Mouse (Mus musculus) spleen, adult 2 months (tissue): Measurements from ENCODE around the gene Reln. TPM values are rescaled to one million over a fixed set of nuclear protein-coding genes. Genes with fewer than 3 reads are reported as not detected.
A peak's percentile ranks its signal among the peaks of the same experiment; 100 is the strongest.

ENCODE experiments used
- DNase-seq, 2 experiments: peaks; one replicate each; pipeline versions ENCODE4 v3.0.0 to v3.0.0-alpha.2; 2012 to 2021; ENCODE audit warnings: low spot score in 2 of 2, low read depth in 1 of 2
- H3K27ac ChIP-seq: fragments of 200-500 bp; 2 replicates; pipeline ENCODE4 v1.5.1; 2012; ENCODE audit warnings: low read length, inconsistent platforms; ENCODE audit not compliant: insufficient read depth
- H3K27me3 ChIP-seq: fragments of 200-500 bp; 2 replicates; pipeline ENCODE4 v1.6.1; 2012; ENCODE audit warnings: mild to moderate bottlenecking, moderate library complexity, low read length, inconsistent platforms; ENCODE audit not compliant: control insufficient read depth, insufficient read depth
- H3K36me3 ChIP-seq: fragments of 200-500 bp; 2 replicates; pipeline ENCODE4 v1.6.1; 2012; ENCODE audit warnings: mild to moderate bottlenecking, low read length, inconsistent platforms; ENCODE audit not compliant: control insufficient read depth, insufficient read depth
- H3K4me1 ChIP-seq: fragments of 200-500 bp; 2 replicates; pipeline ENCODE4 v1.6.1; 2011; ENCODE audit warnings: inconsistent platforms; ENCODE audit not compliant: control insufficient read depth, insufficient read depth, insufficient read length
- H3K4me3 ChIP-seq: fragments of 200-500 bp; 2 replicates; pipeline ENCODE4 v1.5.1; 2011; ENCODE audit warnings: mild to moderate bottlenecking, inconsistent platforms; ENCODE audit not compliant: insufficient read depth, insufficient read length; ENCODE audit errors: extremely low read depth
- CTCF ChIP-seq: fragments of 200-500 bp; IDR thresholded peaks from 2 replicates; pipeline ENCODE4 v1.5.1; 2011; ENCODE audit warnings: mild to moderate bottlenecking, inconsistent platforms; ENCODE audit not compliant: insufficient read depth, insufficient read length, insufficient replicate concordance; ENCODE audit errors: extremely low read depth
- POLR2A ChIP-seq: fragments of 200-500 bp; IDR thresholded peaks from 2 replicates; pipeline ENCODE4 v1.6.1; 2011; ENCODE audit warnings: low read depth, low read length, inconsistent platforms
- WGBS: fragments of 180-500 bp; shearing (Covaris S2); methylation state at CpG from one replicate; pipeline ENCODE4 v1.1.7; 2018; 5-methylcytosine and 5-hydroxymethylcytosine counted together
- polyA plus RNA-seq: library from polyadenylated mRNA; depleted of rRNA; stranded (reverse); fragments of >200 nt; gene quantifications from 2 replicates; pipeline ENCODE4 v1.2.3, GENCODE M21; 2012

The Reln gene
- polyA plus RNA-seq, 1 experiment = 3.8 TPM

GRCm38 (mm10) chr5:21987711-21988110, 356.8 kb downstream of the Reln start:
- TF ChIP-seq CTCF (no peak), POLR2A (no peak)
- no peak overlapping the region for H3K4me3 ChIP-seq
- H3K27me3 ChIP-seq = no peaks in the 10 kb centered on the region
- H3K4me1 ChIP-seq = no peaks in the 10 kb centered on the region
- DNase-seq = no peak
- WGBS = 85% methylated on average over 5 of the region's 5 CpGs
- no peak overlapping the region for H3K27ac ChIP-seq
- H3K36me3 ChIP-seq = no peaks in the 10 kb centered on the region

DNA sequence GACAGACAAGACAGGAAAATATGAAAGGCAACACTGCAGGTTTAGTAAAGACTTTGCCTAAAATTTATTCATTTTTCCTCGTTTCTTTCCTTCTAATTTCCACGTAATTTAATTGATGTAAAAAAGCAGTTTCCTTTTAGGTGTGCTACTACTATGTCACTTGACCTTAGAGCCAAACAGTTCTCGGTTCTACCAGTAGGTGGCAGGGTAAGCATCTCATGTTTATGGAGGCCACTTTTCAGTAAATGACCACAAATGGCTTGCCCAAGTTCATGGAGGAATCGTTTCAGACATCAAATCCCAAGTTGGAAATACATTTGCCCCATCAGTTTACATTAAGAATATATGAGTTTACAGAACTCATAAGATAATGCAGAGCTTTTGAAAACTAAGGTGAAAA, 358.2 kb downstream of the Reln start:
- 33% methylated on average over 4 of the region's 4 CpGs for WGBS
- H3K27me3 ChIP-seq = no peaks in the 10 kb centered on the region
- H3K4me3 ChIP-seq = no peak overlapping the region
- H3K27ac ChIP-seq = no peak overlapping the region
- H3K36me3 ChIP-seq = no peaks in the 10 kb centered on the region
- no peaks in the 10 kb centered on the region for H3K4me1 ChIP-seq
- peak; percentile 9; the same call in 1 of the 2 replicates for TF ChIP-seq CTCF
- TF ChIP-seq POLR2A = no peak
- DNase-seq = peak in 1 of 2 experiments; percentile 37

GRCm38 (mm10) chr5:21983021-21983667, 361.4 kb downstream of the Reln start:
- TF ChIP-seq POLR2A = no peak
- no peak for TF ChIP-seq CTCF
- H3K4me1 ChIP-seq = no peaks in the 10 kb centered on the region
- H3K4me3 ChIP-seq = no peak overlapping the region
- no peaks in the 10 kb centered on the region for H3K36me3 ChIP-seq
- H3K27ac ChIP-seq = no peak overlapping the region
- no peaks in the 10 kb centered on the region for H3K27me3 ChIP-seq
- 87% methylated on average over 3 of the region's 3 CpGs for WGBS
- DNase-seq = no peak

GRCm38 (mm10) chr5:21981216-21981615, 363.3 kb downstream of the Reln start:
- WGBS = 93% methylated on average over 3 of the region's 3 CpGs
- Histone ChIP-seq H3K4me1 (no peaks in the 10 kb centered on the region), H3K36me3 (no peaks in the 10 kb centered on the region), H3K27me3 (no peaks in the 10 kb centered on the region), H3K4me3 (no peak overlapping the region), H3K27ac (no peak overlapping the region)
- TF ChIP-seq POLR2A = no peak
- no peak for TF ChIP-seq CTCF
- no peak for DNase-seq

- no peak for DNase-seq
- WGBS = 84% methylated on average over 3 of the region's 3 CpGs
- Histone ChIP-seq H3K27ac (no peak overlapping the region), H3K4me3 (no peak overlapping the region), H3K4me1 (no peaks in the 10 kb centered on the region), H3K27me3 (no peaks in the 10 kb centered on the region), H3K36me3 (no peaks in the 10 kb centered on the region)
- TF ChIP-seq POLR2A (no peak), CTCF (no peak)
These were observed 364.0 kb downstream of the Reln start for GRCm38 (mm10) chr5:21980544-21980943.

GRCm38 (mm10) chr5:21973266-21974010, 371.1 kb downstream of the Reln start:
- H3K27ac ChIP-seq = no peak overlapping the region
- DNase-seq = no peak
- H3K4me3 ChIP-seq = no peak overlapping the region
- no peaks in the 10 kb centered on the region for H3K4me1 ChIP-seq
- H3K27me3 ChIP-seq = no peaks in the 10 kb centered on the region
- WGBS = 56% methylated on average over 5 of the region's 5 CpGs
- H3K36me3 ChIP-seq = no peaks in the 10 kb centered on the region
- TF ChIP-seq CTCF (no peak), POLR2A (no peak)

GRCm38 (mm10) chr5:21961796-21962195, 382.7 kb downstream of the Reln start:
- H3K4me1 ChIP-seq = no peaks in the 10 kb centered on the region
- no peak for DNase-seq
- no peak overlapping the region for H3K27ac ChIP-seq
- H3K36me3 ChIP-seq = no peaks in the 10 kb centered on the region
- no peak overlapping the region for H3K4me3 ChIP-seq
- H3K27me3 ChIP-seq = no peaks in the 10 kb centered on the region
- TF ChIP-seq POLR2A (no peak), CTCF (no peak)
- WGBS = 91% methylated on average over 1 of the region's 1 CpGs
